21 mouse cellular contexts compared by ENCODE assay signal in the genomic region with DNA sequence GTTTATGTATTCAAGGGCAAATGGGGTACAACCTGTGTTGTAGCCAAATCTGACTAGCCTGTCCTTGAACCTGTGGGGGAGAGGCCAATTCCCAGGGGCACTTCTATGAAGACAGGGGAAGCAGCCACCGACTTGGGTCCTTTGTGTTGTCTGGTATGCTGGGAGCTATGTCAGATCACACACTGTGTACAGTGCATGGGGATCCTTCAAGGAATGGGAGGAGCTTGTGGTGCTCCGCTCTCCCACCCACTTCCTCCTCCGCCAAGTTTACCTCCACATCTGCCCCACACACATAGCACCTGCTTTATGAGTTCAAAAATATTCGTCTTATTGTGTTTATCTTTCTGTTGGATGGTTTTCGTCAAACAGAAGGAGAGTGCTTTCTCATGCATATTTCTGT. TPM values are rescaled to one million over a fixed set of nuclear protein-coding genes. Genes with fewer than 3 reads are reported as not detected.
DNase-seq lines count a peak whose midpoint lies in the region; ATAC-seq and TF ChIP-seq lines count a peak whose summit lies in the region.
"Had no signal": no experiment of that assay in that cellular context is flagged by ENCODE, and none has a peak within 500 bp of the region (broad histone marks: within the 10 kb centered on the region; RNA-seq: fewer than 3 reads in every experiment).

No protein-coding gene starts in this region.

- ATAC-seq in hindbrain, embryonic 11.5 days (ENCODE audit: low FRiP score): no peak
- no peak for ATAC-seq in stomach, postnatal 0 days (ENCODE audit: low FRiP score, low TSS enrichment)
- ATAC-seq: inflammation-experienced regulatory T-cells, adult 6 months; Patski had no signal

- no peak overlapping the region for H3K4me3 ChIP-seq in hindbrain, embryonic 10.5 days
- H3K4me3 ChIP-seq in hindbrain, embryonic 11.5 days (ENCODE audit: low read depth, low read length): no peak overlapping the region
- no peak overlapping the region for H3K4me3 ChIP-seq in stomach, postnatal 0 days (ENCODE audit: low read depth, low read length)
- H3K4me3 ChIP-seq: forebrain, embryonic 10.5 days; heart, adult 2 months; hindbrain, embryonic 13.5 days; layer of hippocampus, adult 2 months had no signal

- H3K27ac ChIP-seq in hindbrain, embryonic 10.5 days: no peak overlapping the region
- H3K27ac ChIP-seq in hindbrain, embryonic 11.5 days (ENCODE audit: low read depth, low read length): no peak overlapping the region
- H3K27ac ChIP-seq in stomach, postnatal 0 days (replicated peaks): no peak overlapping the region
- H3K27ac ChIP-seq: forebrain, embryonic 10.5 days; heart, adult 2 months; hindbrain, embryonic 13.5 days; kidney, postnatal 0 days; layer of hippocampus, adult 2 months had no signal

- H3K27me3 ChIP-seq in hindbrain, embryonic 10.5 days (ENCODE audit: insufficient read depth, poor library complexity, severe bottlenecking): no peaks in the 10 kb centered on the region; the same call in 1 of the 2 replicates
- no peaks in the 10 kb centered on the region for H3K27me3 ChIP-seq in hindbrain, embryonic 11.5 days (ENCODE audit: control insufficient read depth, insufficient read depth, low read length)
- H3K27me3 ChIP-seq in stomach, postnatal 0 days (ENCODE audit: control insufficient read depth, insufficient read depth, low read length): no peaks in the 10 kb centered on the region
- H3K27me3 ChIP-seq: hindbrain, embryonic 13.5 days; Patski had no signal

- no peak overlapping the region for H3K9ac ChIP-seq in hindbrain, embryonic 11.5 days (ENCODE audit: low read depth, low read length)
- no peak overlapping the region for H3K9ac ChIP-seq in stomach, postnatal 0 days (ENCODE audit: low read length)
- H3K9ac ChIP-seq: hindbrain, embryonic 13.5 days had no signal

- peaks cover 7% of the 10 kb centered on the region; the same call in 1 of the 2 replicates for H3K4me1 ChIP-seq in hindbrain, embryonic 10.5 days (replicated peaks)
- no peaks in the 10 kb centered on the region for H3K4me1 ChIP-seq in hindbrain, embryonic 11.5 days (replicated peaks; ENCODE audit: control insufficient read depth, insufficient read depth, low read length)
- no peaks in the 10 kb centered on the region for H3K4me1 ChIP-seq in stomach, postnatal 0 days (replicated peaks; ENCODE audit: control insufficient read depth, insufficient read depth)

- WGBS in hindbrain, embryonic 10.5 days: 87% methylated on average over 5 of the region's 5 CpGs
- 81% methylated on average over 5 of the region's 5 CpGs for WGBS in hindbrain, embryonic 11.5 days
- WGBS in stomach, postnatal 0 days: 44% methylated on average over 5 of the region's 5 CpGs

- no peak for TF ChIP-seq EP300 in stomach, postnatal 0 days (optimal IDR thresholded peaks at IDR 0.05)

- peaks cover 23% of the 10 kb centered on the region for H3K36me3 ChIP-seq in hindbrain, embryonic 10.5 days
- H3K36me3 ChIP-seq in hindbrain, embryonic 11.5 days (ENCODE audit: control insufficient read depth, insufficient read depth, low read length): no peaks in the 10 kb centered on the region
- no peaks in the 10 kb centered on the region for H3K36me3 ChIP-seq in stomach, postnatal 0 days (ENCODE audit: control insufficient read depth, insufficient read depth, low read length)

- TF ChIP-seq CTCF in stomach, postnatal 0 days (IDR thresholded peaks at IDR 0.05; ENCODE audit: low read depth): no peak

- H3K9me3 ChIP-seq in hindbrain, embryonic 10.5 days: peaks cover 5% of the 10 kb centered on the region; the same call in 1 of the 2 replicates
- H3K9me3 ChIP-seq in hindbrain, embryonic 11.5 days (ENCODE audit: control insufficient read depth, low read length): no peaks in the 10 kb centered on the region
- H3K9me3 ChIP-seq in stomach, postnatal 0 days (ENCODE audit: control insufficient read depth, low read length): no peaks in the 10 kb centered on the region
- H3K9me3 ChIP-seq: hindbrain, embryonic 13.5 days had no signal

- no peak overlapping the region for H3K4me2 ChIP-seq in hindbrain, embryonic 11.5 days (replicated peaks; ENCODE audit: low read depth, low read length)
- no peak overlapping the region for H3K4me2 ChIP-seq in stomach, postnatal 0 days (replicated peaks; ENCODE audit: low read depth)
- H3K4me2 ChIP-seq: hindbrain, embryonic 13.5 days had no signal

- DNase-seq in hindbrain, embryonic 10.5 days (ENCODE audit: low spot score): peak; percentile 1
- DNase-seq in hindbrain, embryonic 11.5 days (ENCODE audit: low spot score): no peak
- DNase-seq in R1 (ENCODE audit: low read depth, low spot score): peak; percentile 74
- peak; percentile 9 for DNase-seq in stomach, postnatal 0 days (ENCODE audit: low spot score)
- peak; percentile 43 to 66 for DNase-seq in thymus, postnatal 36 days
- no peak for DNase-seq in urinary bladder, postnatal 10 days (ENCODE audit: low spot score)
- DNase-seq in kidney, adult 8-10 months: no peak
- no peak for DNase-seq in adrenal gland, postnatal 25 days
- DNase-seq: cerebellum, adult 2 months; heart, adult 2 months; layer of hippocampus, postnatal 36 days; lung, adult 18-20 months; lung, postnatal 14 days; midbrain, embryonic 14.5 days; right cerebral cortex, postnatal 25 days had no signal

RNA-seq across cellular contexts. Expression of gene Pmm2, which starts 57.9 kb away (rescaled TPM):
- polyA plus RNA-seq in hindbrain, embryonic 10.5 days (2016; fragmentation: Nextera tagmentation; extraction: Ambion mirVana): 45.3 and 48.9 TPM in 2 replicates
- 40.3 and 43.3 TPM in 2 replicates for polyA plus RNA-seq in hindbrain, embryonic 11.5 days (2014; fragmentation: Nextera tagmentation; extraction: Ambion mirVana)
- polyA plus RNA-seq in stomach, postnatal 0 days (2015; fragmentation: Nextera tagmentation; extraction: Ambion mirVana): 74.2 and 74.9 TPM in 2 replicates
- 64.6 and 66.8 TPM in 2 replicates for total RNA-seq in adrenal gland, postnatal 25 days (2021)

RNA-seq across cellular contexts. Expression of gene Tmem186, which starts 58.0 kb away (rescaled TPM):
- polyA plus RNA-seq in hindbrain, embryonic 10.5 days (2016; fragmentation: Nextera tagmentation; extraction: Ambion mirVana): 22.8 and 23.8 TPM in 2 replicates
- polyA plus RNA-seq in hindbrain, embryonic 11.5 days (2014; fragmentation: Nextera tagmentation; extraction: Ambion mirVana): 15.8 and 20.2 TPM in 2 replicates
- polyA plus RNA-seq in stomach, postnatal 0 days (2015; fragmentation: Nextera tagmentation; extraction: Ambion mirVana): 11.1 and 11.8 TPM in 2 replicates
- 22.7 and 23.9 TPM in 2 replicates for total RNA-seq in adrenal gland, postnatal 25 days (2021)

Comparison
In these comparisons a context has a peak if more than half of its experiments do, and no peak if none do; other contexts are left out.
1. DNase-seq: peak in hindbrain, embryonic 10.5 days (single experiment), R1 (single experiment), stomach, postnatal 0 days (single experiment) and thymus, postnatal 36 days (2 of 2); none in hindbrain, embryonic 11.5 days (single experiment), urinary bladder, postnatal 10 days (single experiment), kidney, adult 8-10 months (0 of 2) and adrenal gland, postnatal 25 days (single experiment).